In genomic region chr2:155774261-155774926, GRCm38 (mm10) we compare ENCODE assay signal across 9 mouse cellular contexts. TPM values are rescaled to one million over a fixed set of nuclear protein-coding genes. Genes with fewer than 3 reads are reported as not detected.
DNase-seq lines count a peak whose midpoint lies in the region; ATAC-seq and TF ChIP-seq lines count a peak whose summit lies in the region.
"Had no signal": no experiment of that assay in that cellular context is flagged by ENCODE, and none has a peak within 500 bp of the region (broad histone marks: within the 10 kb centered on the region; RNA-seq: fewer than 3 reads in every experiment).

No protein-coding gene starts in this region.

- H3K27me3 ChIP-seq in ES-Bruce4 (ENCODE audit: control insufficient read depth, insufficient read depth, low read length, poor library complexity, severe bottlenecking), result peaks cover 11% of the 10 kb centered on the region
- H3K27me3 ChIP-seq in forebrain, embryonic 15.5 days, result peaks cover 7% of the 10 kb centered on the region; the same call in 1 of the 2 replicates
- H3K27me3 ChIP-seq in midbrain, embryonic 10.5 days (ENCODE audit: low read depth, poor library complexity, severe bottlenecking), result peaks cover 43% of the 10 kb centered on the region

- 62% methylated on average over 11 of the region's 11 CpGs for WGBS in forebrain, embryonic 15.5 days
- whole genome bisulfite sequencing in midbrain, embryonic 10.5 days, result 62% methylated on average over 11 of the region's 11 CpGs

- no peak for TF ChIP-seq EP300 in ES-Bruce4 (IDR thresholded peaks at IDR 0.05; ENCODE audit: insufficient read depth, low read depth, low read length)

- peaks cover 2% of the 10 kb centered on the region for H3K4me1 ChIP-seq in ES-Bruce4 (ENCODE audit: control insufficient read depth, insufficient read depth, low read length)
- peaks cover 28% of the 10 kb centered on the region for H3K4me1 ChIP-seq in forebrain, embryonic 15.5 days
- H3K4me1 ChIP-seq in midbrain, embryonic 10.5 days, result peaks cover 17% of the 10 kb centered on the region

- no peak for TF ChIP-seq POLR2A in ES-Bruce4 (IDR thresholded peaks at IDR 0.05; ENCODE audit: insufficient read depth, low read length)

- no peak for TF ChIP-seq CTCF in ES-Bruce4 (IDR thresholded peaks at IDR 0.05; ENCODE audit: low read depth, low read length)
- TF ChIP-seq CTCF in left cerebral cortex, adult 2 months (IDR thresholded peaks at IDR 0.05), result no peak

- no peak overlapping the region for H3K27ac ChIP-seq in ES-Bruce4 (ENCODE audit: insufficient read depth, low read length)
- H3K27ac ChIP-seq in forebrain, embryonic 15.5 days (replicated peaks), result no peak overlapping the region
- H3K27ac ChIP-seq in midbrain, embryonic 10.5 days (replicated peaks), result no peak overlapping the region
- no peak overlapping the region; the same call in 1 of the 2 replicates for H3K27ac ChIP-seq in left cerebral cortex, adult 2 months

- H3K4me3 ChIP-seq in ES-Bruce4 (ENCODE audit: low read depth, low read length), result peak overlapping the region; percentile 57
- peak overlapping the region; percentile 90 for H3K4me3 ChIP-seq in forebrain, embryonic 15.5 days
- peak overlapping the region; percentile 65 for H3K4me3 ChIP-seq in midbrain, embryonic 10.5 days
- H3K4me3 ChIP-seq in left cerebral cortex, adult 2 months, result no peak overlapping the region; the same call in 1 of the 2 replicates

- peak overlapping the region; percentile 87 for H3K9ac ChIP-seq in ES-Bruce4 (ENCODE audit: low read depth, poor library complexity, severe bottlenecking)
- peak overlapping the region; percentile 91; the same call in 1 of the 2 replicates for H3K9ac ChIP-seq in forebrain, embryonic 15.5 days (replicated peaks)

- H3K36me3 ChIP-seq in ES-Bruce4 (ENCODE audit: control insufficient read depth, insufficient read depth, low read length, poor library complexity, severe bottlenecking), result no peaks in the 10 kb centered on the region
- H3K36me3 ChIP-seq in forebrain, embryonic 15.5 days, result no peaks in the 10 kb centered on the region
- H3K36me3 ChIP-seq in midbrain, embryonic 10.5 days, result no peaks in the 10 kb centered on the region

- peak overlapping the region; percentile 61 for H3K4me2 ChIP-seq in forebrain, embryonic 15.5 days (replicated peaks)

- H3K9me3 ChIP-seq in ES-Bruce4 (replicated peaks; ENCODE audit: control insufficient read depth, insufficient read depth, low read length, poor library complexity, severe bottlenecking), result no peaks in the 10 kb centered on the region
- no peaks in the 10 kb centered on the region for H3K9me3 ChIP-seq in forebrain, embryonic 15.5 days
- no peaks in the 10 kb centered on the region for H3K9me3 ChIP-seq in midbrain, embryonic 10.5 days (replicated peaks)

- DNase-seq in cerebellum, adult 11-12 months, result peak; percentile 36
- no peak for DNase-seq in cerebellum, postnatal 36 days
- DNase-seq in midbrain, embryonic 10.5 days (ENCODE audit: low spot score), result no peak
- DNase-seq in left cerebral cortex, adult 2 months (ENCODE audit: extremely low spot score in 1 of 2, low spot score in 2 of 2), result no peak
- DNase-seq in adipocyte (ENCODE audit: low spot score), result no peak
- no peak for DNase-seq in adrenal gland, postnatal 10 days

- ATAC-seq in forebrain, embryonic 15.5 days (replicated peaks), result no peak

- intact Hi-C loops in left cerebral cortex, adult 2 months (cut with DNase I), result no loop called here

RNA-seq across cellular contexts. Expression of gene Mmp24, which starts 0.7 kb away (rescaled TPM):
- 0.18 and 0.26 TPM in 2 replicates for polyA plus RNA-seq in ES-Bruce4 (2011; ENCODE audit: insufficient read depth, insufficient read length, low read depth, missing spikeins)
- 13.1 TPM in 2 replicates for polyA plus RNA-seq in forebrain, embryonic 15.5 days (2015; fragmentation: Nextera tagmentation; extraction: Ambion mirVana)
- polyA plus RNA-seq in midbrain, embryonic 10.5 days (2016; fragmentation: Nextera tagmentation; extraction: Ambion mirVana), result 0.49 and 1.5 TPM in 2 replicates
- 10 to 100 TPM; 35.6 to 37.8 TPM for total RNA-seq in left cerebral cortex, adult 2 months (2021)
- 1 to 10 TPM; 2.5 to 3.4 TPM for total RNA-seq in adrenal gland, postnatal 10 days (2021)
- polyA plus RNA-seq: spleen, adult 2 months had no signal

RNA-seq across cellular contexts. Expression of gene Procr, which starts 23.5 kb away (rescaled TPM):
- 4.7 and 6.6 TPM in 2 replicates for polyA plus RNA-seq in ES-Bruce4 (2011; ENCODE audit: insufficient read depth, insufficient read length, low read depth, missing spikeins)
- polyA plus RNA-seq in forebrain, embryonic 15.5 days (2015; fragmentation: Nextera tagmentation; extraction: Ambion mirVana), result 1.9 and 2.7 TPM in 2 replicates
- 1.3 and 1.9 TPM in 2 replicates for polyA plus RNA-seq in midbrain, embryonic 10.5 days (2016; fragmentation: Nextera tagmentation; extraction: Ambion mirVana)
- total RNA-seq in left cerebral cortex, adult 2 months (2021), result 1 to 10 TPM; 1.2 to 1.4 TPM
- 10 to 100 TPM; 20.6 to 34.4 TPM for total RNA-seq in adrenal gland, postnatal 10 days (2021)

RNA-seq across cellular contexts. Expression of gene Gm17581, which starts 38.7 kb away (rescaled TPM):
- not detected in 2 replicates for polyA plus RNA-seq in ES-Bruce4 (2011; ENCODE audit: insufficient read depth, insufficient read length, low read depth, missing spikeins)
- not detected in 2 replicates for polyA plus RNA-seq in forebrain, embryonic 15.5 days (2015; fragmentation: Nextera tagmentation; extraction: Ambion mirVana)
- not detected in 2 replicates for polyA plus RNA-seq in midbrain, embryonic 10.5 days (2016; fragmentation: Nextera tagmentation; extraction: Ambion mirVana)
- total RNA-seq in left cerebral cortex, adult 2 months (2021), result not detected
- total RNA-seq in adrenal gland, postnatal 10 days (2021), result not detected
- polyA plus RNA-seq: spleen, adult 2 months had no signal

RNA-seq across cellular contexts. Expression of gene BC029722, which starts 44.8 kb away (rescaled TPM):
- polyA plus RNA-seq in ES-Bruce4 (2011; ENCODE audit: insufficient read depth, insufficient read length, low read depth, missing spikeins), result 10.1 and 11.2 TPM in 2 replicates
- polyA plus RNA-seq in forebrain, embryonic 15.5 days (2015; fragmentation: Nextera tagmentation; extraction: Ambion mirVana), result 30.5 and 32.5 TPM in 2 replicates
- 6.8 and 10.5 TPM in 2 replicates for polyA plus RNA-seq in midbrain, embryonic 10.5 days (2016; fragmentation: Nextera tagmentation; extraction: Ambion mirVana)
- 10 to 100 TPM; 53.1 to 56.8 TPM for total RNA-seq in left cerebral cortex, adult 2 months (2021)
- total RNA-seq in adrenal gland, postnatal 10 days (2021), result 10 to 100 TPM; 54.2 to 56.7 TPM

RNA-seq across cellular contexts. Expression of gene Edem2, which starts 45.1 kb away (rescaled TPM):
- polyA plus RNA-seq in ES-Bruce4 (2011; ENCODE audit: insufficient read depth, insufficient read length, low read depth, missing spikeins), result 21.7 and 23.1 TPM in 2 replicates
- 42.4 and 46.5 TPM in 2 replicates for polyA plus RNA-seq in forebrain, embryonic 15.5 days (2015; fragmentation: Nextera tagmentation; extraction: Ambion mirVana)
- polyA plus RNA-seq in midbrain, embryonic 10.5 days (2016; fragmentation: Nextera tagmentation; extraction: Ambion mirVana), result 34.0 and 34.4 TPM in 2 replicates
- 10 to 100 TPM; 18.7 to 19.2 TPM for total RNA-seq in left cerebral cortex, adult 2 months (2021)
- 10 to 100 TPM; 32.0 to 39.6 TPM for total RNA-seq in adrenal gland, postnatal 10 days (2021)
